Comparison of ENCODE assay signal across 34 mouse cellular contexts in the genomic region with DNA sequence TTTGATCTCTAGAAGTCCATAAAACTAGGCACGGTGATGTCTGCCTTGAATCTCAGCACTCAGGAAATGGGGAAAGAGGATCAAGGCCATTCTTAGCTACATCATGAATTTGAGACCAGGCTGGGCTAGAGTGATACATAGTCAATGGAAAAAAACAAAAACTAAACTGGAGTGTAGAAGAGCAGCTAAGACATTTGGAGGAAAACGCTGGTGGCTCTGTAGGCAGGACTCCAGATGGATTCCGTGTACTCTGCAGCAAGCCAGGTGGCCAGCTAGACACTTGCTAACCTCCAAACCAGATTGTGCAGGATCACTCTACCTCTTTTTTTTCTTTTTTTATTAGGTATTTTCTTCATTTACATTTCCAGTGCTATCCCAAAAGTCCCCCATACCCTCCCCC.
"Had no signal": no experiment of that assay in that cellular context is flagged by ENCODE, and none has a peak within 500 bp of the region (broad histone marks: within the 10 kb centered on the region; RNA-seq: fewer than 3 reads in every experiment).

No protein-coding gene starts in this region.

- H3K9ac ChIP-seq: heart, embryonic 12.5 days; heart, embryonic 13.5 days; heart, embryonic 15.5 days; hindbrain, embryonic 12.5 days; hindbrain, embryonic 13.5 days; hindbrain, embryonic 14.5 days; hindbrain, embryonic 15.5 days; intestine, embryonic 15.5 days; kidney, embryonic 15.5 days had no signal

- DNase-seq: heart, postnatal 10 days; heart, postnatal 14 days; heart, postnatal 36 days; heart, postnatal 4 days; kidney, adult 11 months; kidney, adult 18-20 months; kidney, adult 2 months; kidney, adult 8-10 months; kidney, adult 9 months; kidney, postnatal 10 days; kidney, postnatal 14 days; kidney, postnatal 25 days; kidney, postnatal 36 days; kidney, postnatal 4 days; layer of hippocampus, adult 9-11 months; layer of hippocampus, postnatal 36 days had no signal

- H3K4me2 ChIP-seq: heart, embryonic 11.5 days; heart, embryonic 12.5 days; heart, embryonic 13.5 days; heart, embryonic 15.5 days; hindbrain, embryonic 12.5 days; hindbrain, embryonic 13.5 days; hindbrain, embryonic 14.5 days; hindbrain, embryonic 15.5 days; intestine, embryonic 15.5 days; kidney, embryonic 15.5 days had no signal

- H3K9me3 ChIP-seq: heart, embryonic 12.5 days; heart, embryonic 13.5 days; heart, embryonic 15.5 days; hindbrain, embryonic 10.5 days; hindbrain, embryonic 12.5 days; hindbrain, embryonic 13.5 days; hindbrain, embryonic 15.5 days; intestine, embryonic 15.5 days; kidney, embryonic 15.5 days had no signal

- ATAC-seq: hindbrain, embryonic 16.5 days; hindbrain, postnatal 0 days; inflammation-experienced regulatory T-cells, adult 6 months; intestine, embryonic 15.5 days; intestine, postnatal 0 days had no signal

- H3K4me1 ChIP-seq: heart, embryonic 12.5 days; heart, embryonic 13.5 days; heart, embryonic 15.5 days; hindbrain, embryonic 10.5 days; hindbrain, embryonic 12.5 days; hindbrain, embryonic 13.5 days; hindbrain, embryonic 15.5 days; intestine, embryonic 15.5 days; kidney, embryonic 15.5 days had no signal

- H3K27me3 ChIP-seq: heart, embryonic 12.5 days; heart, embryonic 13.5 days; heart, embryonic 15.5 days; hindbrain, embryonic 12.5 days; hindbrain, embryonic 13.5 days; hindbrain, embryonic 15.5 days; intestine, embryonic 15.5 days; kidney, embryonic 15.5 days had no signal

- H3K4me3 ChIP-seq: heart, embryonic 12.5 days; heart, embryonic 13.5 days; heart, embryonic 15.5 days; hindbrain, embryonic 10.5 days; hindbrain, embryonic 12.5 days; hindbrain, embryonic 13.5 days; hindbrain, embryonic 15.5 days; intestine, embryonic 15.5 days; kidney, embryonic 15.5 days; layer of hippocampus, adult 2 months; left cerebral cortex, adult 2 months had no signal

- H3K36me3 ChIP-seq: heart, embryonic 12.5 days; heart, embryonic 13.5 days; heart, embryonic 15.5 days; hindbrain, embryonic 10.5 days; hindbrain, embryonic 12.5 days; hindbrain, embryonic 13.5 days; hindbrain, embryonic 15.5 days; intestine, embryonic 15.5 days; kidney, embryonic 15.5 days had no signal

- H3K27ac ChIP-seq: heart, embryonic 13.5 days; heart, embryonic 15.5 days; hindbrain, embryonic 10.5 days; hindbrain, embryonic 12.5 days; hindbrain, embryonic 13.5 days; hindbrain, embryonic 14.5 days; hindbrain, embryonic 15.5 days; hindbrain, postnatal 0 days; intestine, embryonic 15.5 days; kidney, embryonic 15.5 days; kidney, postnatal 0 days; layer of hippocampus, adult 2 months; left cerebral cortex, adult 2 months had no signal
